Mouse (Mus musculus) olfactory bulb, adult 2 months (tissue): ENCODE measurements around the gene Hes3.

ENCODE experiments used
- CTCF ChIP-seq: fragments of 200-500 bp; IDR thresholded peaks from 2 replicates; pipeline ENCODE4 v1.5.1; 2012; ENCODE audit warnings: low read depth, mild to moderate bottlenecking, low read length, moderate library complexity; ENCODE audit not compliant: insufficient read depth
- POLR2A ChIP-seq: fragments of 200-500 bp; IDR thresholded peaks from 2 replicates; pipeline ENCODE4 v1.6.1; 2012; ENCODE audit warnings: mild to moderate bottlenecking, low read depth, low read length, moderate library complexity; ENCODE audit not compliant: insufficient read depth

GRCm38 (mm10) chr4:152305991-152306390 is 14.5 kb upstream of the Hes3 start:
- TF ChIP-seq CTCF (no peak), POLR2A (no peak)
